11 mouse cellular contexts compared by ENCODE assay signal in genomic region chr8:89045726-89046125, GRCm38 (mm10). TPM values are rescaled to one million over a fixed set of nuclear protein-coding genes. Genes with fewer than 3 reads are reported as not detected.
DNase-seq lines count a peak whose midpoint lies in the region; ATAC-seq lines count a peak whose summit lies in the region.
"Had no signal": no experiment of that assay in that cellular context is flagged by ENCODE, and none has a peak within 500 bp of the region (broad histone marks: within the 10 kb centered on the region; RNA-seq: fewer than 3 reads in every experiment).

No protein-coding gene starts in this region.

- H3K4me1 ChIP-seq in heart, embryonic 11.5 days (ENCODE audit: control insufficient read depth, insufficient read depth, low read length) = peaks cover 12% of the 10 kb centered on the region
- H3K4me1 ChIP-seq in embryonic facial prominence, embryonic 12.5 days = peaks cover 21% of the 10 kb centered on the region
- peaks cover 36% of the 10 kb centered on the region for H3K4me1 ChIP-seq in intestine, embryonic 16.5 days (ENCODE audit: control insufficient read depth, insufficient read depth, low read length)
- H3K4me1 ChIP-seq in midbrain, embryonic 10.5 days = peaks cover 56% of the 10 kb centered on the region

- intact Hi-C loops in heart, postnatal 14 days (cut with DNase I) = no loop called here

- no peak for DNase-seq in heart, postnatal 14 days
- peak; percentile 51 for DNase-seq in midbrain, embryonic 10.5 days (ENCODE audit: low spot score)
- no peak for DNase-seq in layer of hippocampus, postnatal 25 days (ENCODE audit: extremely low spot score in 1 of 2, low spot score in 1 of 2)

- H3K36me3 ChIP-seq in heart, embryonic 11.5 days (ENCODE audit: control insufficient read depth, insufficient read depth, low read length) = no peaks in the 10 kb centered on the region
- H3K36me3 ChIP-seq in embryonic facial prominence, embryonic 12.5 days = no peaks in the 10 kb centered on the region
- H3K36me3 ChIP-seq in intestine, embryonic 16.5 days (ENCODE audit: control insufficient read depth, insufficient read depth, low read length) = no peaks in the 10 kb centered on the region
- no peaks in the 10 kb centered on the region for H3K36me3 ChIP-seq in midbrain, embryonic 10.5 days

- peak overlapping the region; percentile 89 for H3K4me2 ChIP-seq in heart, embryonic 11.5 days
- peak overlapping the region; percentile 32; the same call in 1 of the 2 replicates for H3K4me2 ChIP-seq in embryonic facial prominence, embryonic 12.5 days (replicated peaks)
- H3K4me2 ChIP-seq in intestine, embryonic 16.5 days (ENCODE audit: low read depth, low read length) = 0 out of 2 replicates have a peak overlapping the region, but pooled peaks have one; percentile 22

- peaks cover 34% of the 10 kb centered on the region for H3K27me3 ChIP-seq in heart, embryonic 11.5 days (ENCODE audit: control insufficient read depth, insufficient read depth, low read length)
- peaks cover 71% of the 10 kb centered on the region for H3K27me3 ChIP-seq in embryonic facial prominence, embryonic 12.5 days
- peaks cover 77% of the 10 kb centered on the region for H3K27me3 ChIP-seq in intestine, embryonic 16.5 days (replicated peaks; ENCODE audit: control insufficient read depth, insufficient read depth, low read length)
- peaks cover 65% of the 10 kb centered on the region for H3K27me3 ChIP-seq in midbrain, embryonic 10.5 days (ENCODE audit: low read depth, poor library complexity, severe bottlenecking)

- H3K9ac ChIP-seq in heart, embryonic 11.5 days (ENCODE audit: low read depth, low read length) = peak overlapping the region; percentile 23; the same call in 1 of the 2 replicates
- no peak overlapping the region for H3K9ac ChIP-seq in embryonic facial prominence, embryonic 12.5 days
- H3K9ac ChIP-seq in intestine, embryonic 16.5 days (ENCODE audit: low read depth, low read length) = no peak overlapping the region

- peak overlapping the region; percentile 84 for H3K4me3 ChIP-seq in heart, embryonic 11.5 days (ENCODE audit: low read depth, low read length)
- H3K4me3 ChIP-seq in embryonic facial prominence, embryonic 12.5 days = peak overlapping the region; percentile 49; the same call in 1 of the 2 replicates
- no peak overlapping the region; the same call in 1 of the 2 replicates for H3K4me3 ChIP-seq in intestine, embryonic 16.5 days (ENCODE audit: low read length)
- peak overlapping the region; percentile 94 for H3K4me3 ChIP-seq in midbrain, embryonic 10.5 days

- no peak for ATAC-seq in heart, embryonic 11.5 days (replicated peaks; ENCODE audit: insufficient number of reproducible peaks, low FRiP score, low TSS enrichment)
- no peak for ATAC-seq in embryonic facial prominence, embryonic 12.5 days (ENCODE audit: insufficient number of reproducible peaks, insufficient read depth, low FRiP score, low TSS enrichment)
- no peak for ATAC-seq in intestine, embryonic 16.5 days
- ATAC-seq in megakaryocyte-erythroid progenitor cell, adult 5-6 weeks (replicated peaks; ENCODE audit: low FRiP score, low TSS enrichment, poor library complexity, severe bottlenecking) = no peak
- no peak for ATAC-seq in granulocyte monocyte progenitor cell, adult 5-6 weeks (replicated peaks; ENCODE audit: poor library complexity, severe bottlenecking)

- no peaks in the 10 kb centered on the region for H3K9me3 ChIP-seq in heart, embryonic 11.5 days (replicated peaks; ENCODE audit: control insufficient read depth, low read length)
- H3K9me3 ChIP-seq in embryonic facial prominence, embryonic 12.5 days = no peaks in the 10 kb centered on the region
- no peaks in the 10 kb centered on the region for H3K9me3 ChIP-seq in intestine, embryonic 16.5 days (ENCODE audit: control insufficient read depth, low read length)
- H3K9me3 ChIP-seq in midbrain, embryonic 10.5 days (replicated peaks) = no peaks in the 10 kb centered on the region

- WGBS in heart, embryonic 11.5 days (ENCODE audit: insufficient replicate concordance) = 2% methylated on average over 17 of the region's 17 CpGs
- WGBS in embryonic facial prominence, embryonic 12.5 days = 3% methylated on average over 17 of the region's 17 CpGs
- WGBS in intestine, embryonic 16.5 days = 8% methylated on average over 17 of the region's 17 CpGs
- 1% methylated on average over 17 of the region's 17 CpGs for WGBS in midbrain, embryonic 10.5 days

- H3K27ac ChIP-seq in heart, embryonic 11.5 days (ENCODE audit: low read depth, low read length) = no peak overlapping the region
- no peak overlapping the region for H3K27ac ChIP-seq in embryonic facial prominence, embryonic 12.5 days
- H3K27ac ChIP-seq in intestine, embryonic 16.5 days (ENCODE audit: low read length) = no peak overlapping the region
- peak overlapping the region; percentile 99 for H3K27ac ChIP-seq in midbrain, embryonic 10.5 days (replicated peaks)

RNA-seq across cellular contexts. Expression of gene Sall1, which starts 1.8 kb away (rescaled TPM):
- 7.7 TPM in 2 replicates for polyA plus RNA-seq in heart, embryonic 11.5 days (2014; fragmentation: Nextera tagmentation; extraction: Ambion mirVana)
- total RNA-seq in heart, postnatal 14 days (2021) = 1 to 10 TPM; 1.0 to 1.8 TPM
- 2.5 and 3.0 TPM in 2 replicates for polyA plus RNA-seq in embryonic facial prominence, embryonic 12.5 days (2016; fragmentation: Nextera tagmentation; extraction: Ambion mirVana)
- 1.8 and 1.9 TPM in 2 replicates for polyA plus RNA-seq in intestine, embryonic 16.5 days (2015; fragmentation: Nextera tagmentation; extraction: Ambion mirVana)
- 15.3 and 17.5 TPM in 2 replicates for polyA plus RNA-seq in midbrain, embryonic 10.5 days (2016; fragmentation: Nextera tagmentation; extraction: Ambion mirVana)
- total RNA-seq in layer of hippocampus, postnatal 25 days (2021) = 10 to 100 TPM; 13.6 to 14.6 TPM
- total RNA-seq in megakaryocyte-erythroid progenitor cell, adult 5-6 weeks (2014; fragmentation: Nextera tagmentation) = not detected in 2 replicates
- total RNA-seq in megakaryocyte-erythroid progenitor cell, adult 5-6 weeks (2017) = not detected in 2 replicates
- total RNA-seq in granulocyte monocyte progenitor cell, adult 5-6 weeks (2014; fragmentation: Nextera tagmentation) = not detected in 2 replicates
- not detected in 2 replicates for total RNA-seq in granulocyte monocyte progenitor cell, adult 5-6 weeks (2017)
- total RNA-seq: common myeloid progenitor, adult 5-6 weeks; neutrophil, adult 5-6 weeks had no signal
- polyA plus RNA-seq: C2C12 had no signal

Comparison
In these comparisons a context has a peak if more than half of its experiments do, and no peak if none do; other contexts are left out.
1. H3K4me2 ChIP-seq: peak in every context shown above with its lines; median percentile 89 in heart, embryonic 11.5 days; 32 in embryonic facial prominence, embryonic 12.5 days; 22 in intestine, embryonic 16.5 days.
2. RNA of gene Sall1, which starts 1.8 kb away (total RNA-seq): 13.6 to 14.6 TPM in layer of hippocampus, postnatal 25 days; 1.0 to 1.8 TPM in heart, postnatal 14 days, not detected in megakaryocyte-erythroid progenitor cell, adult 5-6 weeks and not detected in granulocyte monocyte progenitor cell, adult 5-6 weeks; every median in the first group is over 4 times any median in the second.